Mouse (Mus musculus): ENCODE results near the gene Flad1. TPM values are rescaled to one million over a fixed set of nuclear protein-coding genes. Genes with fewer than 3 reads are reported as not detected.

Flad1 gene
- total RNA-seq, 1 experiment: 20.3 TPM

- Histone ChIP-seq H3K9ac (ENCODE audit: insufficient read depth, low read depth, low read length, poor library complexity, severe bottlenecking) (peak overlapping the region; percentile 20; the same call in 1 of the 2 replicates), H3K4me3 (ENCODE audit: insufficient read depth in 1 of 2, low read depth in 1 of 2, low read length in 2 of 2, poor library complexity in 1 of 2, severe bottlenecking in 1 of 2) (peak overlapping the region in 1 of 2 experiments; percentile 65; a peak in 2 of 4 replicates), H3K4me1 (ENCODE audit: control insufficient read depth in 2 of 2, insufficient read depth in 2 of 2, low read length in 2 of 2, poor library complexity in 1 of 2) (peaks cover 6 to 42% of the 10 kb centered on the region in 2 experiments), H3K27ac (ENCODE audit: insufficient read depth, low read depth, low read length, poor library complexity, severe bottlenecking) (no peak overlapping the region), H3K9me3 (ENCODE audit: control insufficient read depth, insufficient read depth, low read depth, low read length) (no peaks in the 10 kb centered on the region), H3K36me3 (ENCODE audit: control insufficient read depth, insufficient read depth, low read length, poor library complexity, severe bottlenecking) (peaks cover 20% of the 10 kb centered on the region; the same call in 1 of the 2 replicates)
- in situ Hi-C loops (cut with MboI; ENCODE audit: low sequenced_read_pairs in 2 of 2, unreplicated experiment in 2 of 2): no loop called here
- no peak for DNase-seq (ENCODE audit: low read depth, low spot score)
- TF ChIP-seq ZNF384 (IDR thresholded peaks at IDR 0.05; ENCODE audit: low read depth, low read length): no peak
- TF ChIP-seq ZC3H11A (IDR thresholded peaks at IDR 0.05; ENCODE audit: borderline replicate concordance, low read depth, low read length): no peak
- no peak for TF ChIP-seq MAFK (IDR thresholded peaks at IDR 0.05; ENCODE audit: insufficient read depth, low read depth, low read length)
- no peak for TF ChIP-seq HCFC1 (IDR thresholded peaks at IDR 0.05; ENCODE audit: borderline replicate concordance, insufficient read depth, low read length)
- TF ChIP-seq CHD2 (IDR thresholded peaks at IDR 0.05; ENCODE audit: low read depth, low read length): no peak
Observed at GRCm38 (mm10) chr3:89379388-89380131, 32.1 kb downstream of the Flad1 start.

- TF ChIP-seq HCFC1 (IDR thresholded peaks at IDR 0.05; ENCODE audit: borderline replicate concordance, insufficient read depth, low read length) (no peak), ZC3H11A (IDR thresholded peaks at IDR 0.05; ENCODE audit: borderline replicate concordance, low read depth, low read length) (no peak), MAFK (IDR thresholded peaks at IDR 0.05; ENCODE audit: insufficient read depth, low read depth, low read length) (peak; percentile 65), CHD2 (IDR thresholded peaks at IDR 0.05; ENCODE audit: low read depth, low read length) (no peak), ZNF384 (IDR thresholded peaks at IDR 0.05; ENCODE audit: low read depth, low read length) (no peak)
- Histone ChIP-seq H3K27ac (ENCODE audit: insufficient read depth, low read depth, low read length, poor library complexity, severe bottlenecking) (peak overlapping the region; percentile 15), H3K36me3 (ENCODE audit: control insufficient read depth, insufficient read depth, low read length, poor library complexity, severe bottlenecking) (peaks cover 18% of the 10 kb centered on the region; the same call in 1 of the 2 replicates), H3K4me3 (ENCODE audit: insufficient read depth in 1 of 2, low read depth in 1 of 2, low read length in 2 of 2, poor library complexity in 1 of 2, severe bottlenecking in 1 of 2) (peak overlapping the region; percentile 45 to 65), H3K4me1 (ENCODE audit: control insufficient read depth in 2 of 2, insufficient read depth in 2 of 2, low read length in 2 of 2, poor library complexity in 1 of 2) (peaks cover 6 to 32% of the 10 kb centered on the region in 2 experiments), H3K9me3 (ENCODE audit: control insufficient read depth, insufficient read depth, low read depth, low read length) (no peaks in the 10 kb centered on the region), H3K9ac (ENCODE audit: insufficient read depth, low read depth, low read length, poor library complexity, severe bottlenecking) (peak overlapping the region; percentile 64; the same call in 1 of the 2 replicates)
- DNase-seq (ENCODE audit: low read depth, low spot score): peak; percentile 96
- in situ Hi-C loops (cut with MboI; ENCODE audit: low sequenced_read_pairs in 2 of 2, unreplicated experiment in 2 of 2): no loop called here
Observed at GRCm38 (mm10) chr3:89378394-89379067, 33.1 kb downstream of the Flad1 start.

GRCm38 (mm10) chr3:89377831-89378230 is 33.8 kb downstream of the Flad1 start:
- peak overlapping the region; percentile 19; the same call in 1 of the 2 replicates for H3K9ac ChIP-seq (ENCODE audit: insufficient read depth, low read depth, low read length, poor library complexity, severe bottlenecking)
- H3K4me1 ChIP-seq (ENCODE audit: control insufficient read depth in 2 of 2, insufficient read depth in 2 of 2, low read length in 2 of 2, poor library complexity in 1 of 2): peaks cover 6 to 35% of the 10 kb centered on the region in 2 experiments
- TF ChIP-seq ZNF384 (IDR thresholded peaks at IDR 0.05; ENCODE audit: low read depth, low read length) (no peak), MAFK (IDR thresholded peaks at IDR 0.05; ENCODE audit: insufficient read depth, low read depth, low read length) (no peak), CHD2 (IDR thresholded peaks at IDR 0.05; ENCODE audit: low read depth, low read length) (no peak), HCFC1 (IDR thresholded peaks at IDR 0.05; ENCODE audit: borderline replicate concordance, insufficient read depth, low read length) (no peak), ZC3H11A (IDR thresholded peaks at IDR 0.05; ENCODE audit: borderline replicate concordance, low read depth, low read length) (no peak)
- H3K27ac ChIP-seq (ENCODE audit: insufficient read depth, low read depth, low read length, poor library complexity, severe bottlenecking): no peak overlapping the region; the same call in 1 of the 2 replicates
- DNase-seq (ENCODE audit: low read depth, low spot score): no peak
- H3K36me3 ChIP-seq (ENCODE audit: control insufficient read depth, insufficient read depth, low read length, poor library complexity, severe bottlenecking): peaks cover 18% of the 10 kb centered on the region; the same call in 1 of the 2 replicates
- no peaks in the 10 kb centered on the region for H3K9me3 ChIP-seq (ENCODE audit: control insufficient read depth, insufficient read depth, low read depth, low read length)
- H3K4me3 ChIP-seq (ENCODE audit: insufficient read depth in 1 of 2, low read depth in 1 of 2, low read length in 2 of 2, poor library complexity in 1 of 2, severe bottlenecking in 1 of 2): peak overlapping the region in 1 of 2 experiments; percentile 65; a peak in 2 of 4 replicates
- in situ Hi-C loops (cut with MboI; ENCODE audit: low sequenced_read_pairs in 2 of 2, unreplicated experiment in 2 of 2): no loop called here

DNA sequence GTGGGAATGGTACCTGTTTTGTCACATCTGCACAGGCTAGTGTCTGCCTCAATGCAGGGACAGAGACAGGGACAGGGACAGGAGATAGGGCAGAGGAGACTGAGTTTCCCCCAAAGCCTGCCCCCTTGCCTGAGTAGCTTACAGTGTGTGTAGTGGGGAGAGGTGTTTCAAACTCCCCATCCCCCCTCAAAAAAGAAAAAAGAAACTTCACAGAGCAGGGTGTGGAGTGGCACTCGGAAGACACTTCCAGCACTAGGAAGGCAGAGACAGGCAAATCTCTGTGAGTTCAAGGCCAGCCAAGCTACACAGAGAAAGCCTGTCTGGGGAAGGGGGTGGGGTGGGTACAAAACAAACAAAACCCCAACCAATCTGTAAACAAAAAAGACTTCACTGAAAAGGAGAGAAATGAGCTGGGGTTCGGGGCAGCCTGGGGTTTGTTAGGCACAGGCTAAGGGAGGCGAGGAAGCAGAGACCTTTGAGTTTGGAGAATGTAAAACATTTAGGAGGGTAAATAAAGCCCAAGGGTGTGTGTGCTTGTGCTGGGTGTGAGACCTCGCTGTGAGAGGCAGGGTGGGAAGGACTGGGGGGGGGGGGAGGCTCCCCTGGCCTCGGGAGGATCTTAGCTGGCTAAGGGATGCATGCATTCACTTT is 38.0 kb downstream of the Flad1 start:
- Histone ChIP-seq H3K36me3 (ENCODE audit: control insufficient read depth, insufficient read depth, low read length, poor library complexity, severe bottlenecking) (peaks cover 5% of the 10 kb centered on the region; the same call in 1 of the 2 replicates), H3K9me3 (ENCODE audit: control insufficient read depth, insufficient read depth, low read depth, low read length) (no peaks in the 10 kb centered on the region), H3K4me3 (ENCODE audit: insufficient read depth in 1 of 2, low read depth in 1 of 2, low read length in 2 of 2, poor library complexity in 1 of 2, severe bottlenecking in 1 of 2) (no peak overlapping the region), H3K27ac (ENCODE audit: insufficient read depth, low read depth, low read length, poor library complexity, severe bottlenecking) (no peak overlapping the region; the same call in 1 of the 2 replicates), H3K4me1 (ENCODE audit: control insufficient read depth in 2 of 2, insufficient read depth in 2 of 2, low read length in 2 of 2, poor library complexity in 1 of 2) (peaks cover 2 to 14% of the 10 kb centered on the region in 2 experiments; a peak in 3 of 4 replicates), H3K9ac (ENCODE audit: insufficient read depth, low read depth, low read length, poor library complexity, severe bottlenecking) (no peak overlapping the region)
- in situ Hi-C loops (cut with MboI; ENCODE audit: low sequenced_read_pairs in 2 of 2, unreplicated experiment in 2 of 2): no loop called here
- TF ChIP-seq MAFK (IDR thresholded peaks at IDR 0.05; ENCODE audit: insufficient read depth, low read depth, low read length): no peak
- no peak for TF ChIP-seq HCFC1 (IDR thresholded peaks at IDR 0.05; ENCODE audit: borderline replicate concordance, insufficient read depth, low read length)
- TF ChIP-seq ZC3H11A (IDR thresholded peaks at IDR 0.05; ENCODE audit: borderline replicate concordance, low read depth, low read length): no peak
- no peak for TF ChIP-seq CHD2 (IDR thresholded peaks at IDR 0.05; ENCODE audit: low read depth, low read length)
- TF ChIP-seq ZNF384 (IDR thresholded peaks at IDR 0.05; ENCODE audit: low read depth, low read length): no peak
- no peak for DNase-seq (ENCODE audit: low read depth, low spot score)

All from ES-E14 (cell line).